Mouse (Mus musculus) MEL (cell line): ENCODE data around the gene Sema6d. TPM values are rescaled to one million over a fixed set of nuclear protein-coding genes. Genes with fewer than 3 reads are reported as not detected.

ENCODE experiments used
- DNase-seq: peaks from one replicate; pipeline ENCODE4 v3.0.0; 2011; ENCODE audit warnings: low read depth, low spot score
- H3K27ac ChIP-seq: 2 replicates; pipeline ENCODE4 v1.5.1; 2012; ENCODE audit warnings: low read depth, mild to moderate bottlenecking, control low read depth, low read length, moderate library complexity; ENCODE audit not compliant: control insufficient read depth
- H3K27me3 ChIP-seq, 2 experiments: fragments of 150-350 bp in 1 of 2; sonication (generic) in 1 of 2; 2 replicates each; pipeline ENCODE4 v1.6.1; 2012; ENCODE audit warnings: low read length in 2 of 2, mild to moderate bottlenecking in 2 of 2, improper control_type of control experiment in 1 of 2, moderate library complexity in 1 of 2; ENCODE audit not compliant: insufficient read depth in 2 of 2, control insufficient read depth in 1 of 2
- H3K36me3 ChIP-seq, 2 experiments: 2 replicates each; pipeline ENCODE4 v1.6.1; 2012 to 2014; ENCODE audit warnings: low read length in 2 of 2, improper control_type of control experiment in 1 of 2, inconsistent platforms in 1 of 2, mild to moderate bottlenecking in 1 of 2; ENCODE audit not compliant: insufficient read depth in 2 of 2, control insufficient read depth in 1 of 2
- H3K4me1 ChIP-seq, 2 experiments: fragments of 150-350 bp in 1 of 2; sonication (generic) in 1 of 2; 2 replicates each; pipeline ENCODE4 v1.6.1; 2012; ENCODE audit warnings: low read length in 2 of 2, improper control_type of control experiment in 1 of 2, mild to moderate bottlenecking in 1 of 2; ENCODE audit not compliant: insufficient read depth in 2 of 2, control insufficient read depth in 1 of 2
- H3K4me3 ChIP-seq, 2 experiments: fragments of 150-350 bp in 1 of 2; sonication (generic) in 1 of 2; 2 replicates each; pipeline ENCODE4 v1.5.1; 2012; ENCODE audit warnings: low read depth in 2 of 2, low read length in 2 of 2, mild to moderate bottlenecking in 2 of 2, moderate library complexity in 2 of 2, control low read depth in 1 of 2, improper control_type of control experiment in 1 of 2; ENCODE audit not compliant: control insufficient read depth in 1 of 2, insufficient read depth in 1 of 2
- H3K79me2 ChIP-seq: 2 replicates; pipeline ENCODE4 v1.6.1; 2012; ENCODE audit warnings: mild to moderate bottlenecking, low read length, moderate library complexity; ENCODE audit not compliant: control insufficient read depth, poor library complexity, insufficient read depth
- H3K9ac ChIP-seq: 2 replicates; pipeline ENCODE4 v1.6.1; 2012; ENCODE audit warnings: low read depth, mild to moderate bottlenecking, control low read depth, low read length, moderate library complexity; ENCODE audit not compliant: control insufficient read depth, poor library complexity, severe bottlenecking
- H3K9me3 ChIP-seq: fragments of 150-350 bp; sonication (generic); replicated peaks from 2 replicates; pipeline ENCODE4 v1.6.1; 2012; ENCODE audit warnings: mild to moderate bottlenecking, low read length, improper control_type of control experiment, moderate library complexity; ENCODE audit not compliant: insufficient read depth
- BHLHE40 ChIP-seq: IDR thresholded peaks from 2 replicates; pipeline ENCODE4 v1.6.1; 2012; ENCODE audit warnings: low read depth, mild to moderate bottlenecking, inconsistent platforms, low read length, improper control_type of control experiment, borderline replicate concordance
- CHD1 ChIP-seq: IDR thresholded peaks from 2 replicates; pipeline ENCODE4 v1.6.1; 2012; ENCODE audit warnings: low read depth, mild to moderate bottlenecking, inconsistent platforms, low read length, improper control_type of control experiment
- CHD2 ChIP-seq: IDR thresholded peaks from 2 replicates; pipeline ENCODE4 v1.6.1; 2011; ENCODE audit warnings: low read length, improper control_type of control experiment
- CTCF ChIP-seq, 3 experiments: IDR thresholded peaks in 2 of 3; conservative IDR thresholded peaks in 1 of 3; 2 replicates each; pipeline ENCODE4 v1.5.1; 2011 to 2012; ENCODE audit warnings: low read length in 3 of 3, low read depth in 2 of 3, mild to moderate bottlenecking in 2 of 3, improper control_type of control experiment in 1 of 3, inconsistent platforms in 1 of 3, mixed read lengths in 1 of 3, moderate library complexity in 1 of 3; ENCODE audit not compliant: control insufficient read depth in 1 of 3, insufficient read depth in 1 of 3, poor library complexity in 1 of 3, severe bottlenecking in 1 of 3
- E2F4 ChIP-seq: IDR thresholded peaks from 2 replicates; pipeline ENCODE4 v1.6.1; 2011; ENCODE audit warnings: low read depth, low read length, improper control_type of control experiment, borderline replicate concordance
- ELF1 ChIP-seq: IDR thresholded peaks from 2 replicates; pipeline ENCODE4 v1.6.1; 2014; ENCODE audit warnings: low read depth, mild to moderate bottlenecking, inconsistent platforms, low read length, improper control_type of control experiment, moderate library complexity
- ETS1 ChIP-seq: IDR thresholded peaks from 2 replicates; pipeline ENCODE4 v1.6.1; 2012; ENCODE audit warnings: low read depth, mild to moderate bottlenecking, inconsistent platforms, low read length, improper control_type of control experiment, moderate library complexity
- GABPA ChIP-seq: IDR thresholded peaks from 2 replicates; pipeline ENCODE4 v1.6.1; 2012; ENCODE audit warnings: low read depth, mild to moderate bottlenecking, inconsistent platforms, low read length, improper control_type of control experiment, moderate library complexity
- GATA1 ChIP-seq: IDR thresholded peaks from 2 replicates; pipeline ENCODE4 v1.6.1; 2011; ENCODE audit warnings: low read depth, low read length, improper control_type of control experiment
- HCFC1 ChIP-seq: IDR thresholded peaks from 2 replicates; pipeline ENCODE4 v1.6.1; 2012; ENCODE audit warnings: low read depth, mild to moderate bottlenecking, inconsistent platforms, low read length, improper control_type of control experiment, moderate library complexity
- JUND ChIP-seq: IDR thresholded peaks from 2 replicates; pipeline ENCODE4 v1.6.1; 2011; ENCODE audit warnings: low read depth, mild to moderate bottlenecking, improper control_type of control experiment, low read length
- MAX ChIP-seq: IDR thresholded peaks from 2 replicates; pipeline ENCODE4 v1.6.1; 2011; ENCODE audit warnings: low read length, improper control_type of control experiment
- MAZ ChIP-seq: IDR thresholded peaks from 2 replicates; pipeline ENCODE4 v1.6.1; 2012; ENCODE audit warnings: low read depth, mild to moderate bottlenecking, inconsistent platforms, low read length, improper control_type of control experiment
- MEF2A ChIP-seq: IDR thresholded peaks from 2 replicates; pipeline ENCODE4 v1.6.1; 2014; ENCODE audit warnings: low read depth, mild to moderate bottlenecking, inconsistent platforms, low read length, improper control_type of control experiment; ENCODE audit not compliant: poor library complexity, insufficient replicate concordance, severe bottlenecking; ENCODE audit errors: extremely low read depth
- MYB ChIP-seq: IDR thresholded peaks from 2 replicates; pipeline ENCODE4 v1.6.1; 2011; ENCODE audit warnings: mild to moderate bottlenecking, low read depth, low read length, improper control_type of control experiment
- MYC ChIP-seq: IDR thresholded peaks from 2 replicates; pipeline ENCODE4 v1.6.1; 2011; ENCODE audit warnings: low read depth, mild to moderate bottlenecking, low read length, improper control_type of control experiment, moderate library complexity
- NELFE ChIP-seq: IDR thresholded peaks from 2 replicates; pipeline ENCODE4 v1.6.1; 2011; ENCODE audit warnings: low read depth, low read length, improper control_type of control experiment
- NRF1 ChIP-seq: IDR thresholded peaks from 2 replicates; pipeline ENCODE4 v1.6.1; 2014; ENCODE audit warnings: low read depth, mild to moderate bottlenecking, inconsistent platforms, low read length, improper control_type of control experiment, moderate library complexity; ENCODE audit not compliant: poor library complexity, insufficient read depth, severe bottlenecking
- POLR2A ChIP-seq, 2 experiments: IDR thresholded peaks; 2 replicates each; pipeline ENCODE4 v1.6.1; 2011 to 2012; ENCODE audit warnings: low read length in 2 of 2, mild to moderate bottlenecking in 2 of 2, control low read depth in 1 of 2, improper control_type of control experiment in 1 of 2, low read depth in 1 of 2, moderate library complexity in 1 of 2; ENCODE audit not compliant: control insufficient read depth in 1 of 2, insufficient read depth in 1 of 2, poor library complexity in 1 of 2
- POLR2AphosphoS2 ChIP-seq: IDR thresholded peaks from 2 replicates; pipeline ENCODE4 v1.6.1; 2011; ENCODE audit warnings: low read length, improper control_type of control experiment
- POLR2AphosphoS5 ChIP-seq: IDR thresholded peaks from 2 replicates; pipeline ENCODE4 v1.6.1; 2012; ENCODE audit warnings: low read depth, borderline replicate concordance, mild to moderate bottlenecking, inconsistent platforms, low read length, moderate library complexity, mixed read lengths
- RAD21 ChIP-seq: IDR thresholded peaks from 2 replicates; pipeline ENCODE4 v1.6.1; 2011; ENCODE audit warnings: mild to moderate bottlenecking, low read depth, low read length, improper control_type of control experiment
- SMC3 ChIP-seq: IDR thresholded peaks from 2 replicates; pipeline ENCODE4 v1.6.1; 2011; ENCODE audit warnings: low read depth, low read length, improper control_type of control experiment
- TAL1 ChIP-seq: IDR thresholded peaks from 2 replicates; pipeline ENCODE4 v1.6.1; 2012; ENCODE audit warnings: mild to moderate bottlenecking, inconsistent platforms, low read length, moderate library complexity, mixed read lengths
- TBP ChIP-seq: IDR thresholded peaks from 2 replicates; pipeline ENCODE4 v1.8.0; 2011; ENCODE audit warnings: low read depth, low read length, improper control_type of control experiment
- TCF12 ChIP-seq: IDR thresholded peaks from 2 replicates; pipeline ENCODE4 v1.6.1; 2014; ENCODE audit warnings: low read depth, mild to moderate bottlenecking, inconsistent platforms, low read length, improper control_type of control experiment, moderate library complexity
- UBTF ChIP-seq: IDR thresholded peaks from 2 replicates; pipeline ENCODE4 v1.6.1; 2012; ENCODE audit warnings: low read depth, mild to moderate bottlenecking, inconsistent platforms, low read length, improper control_type of control experiment, moderate library complexity, borderline replicate concordance; ENCODE audit not compliant: insufficient read depth
- USF2 ChIP-seq, 2 experiments: IDR thresholded peaks; 2 replicates each; pipeline ENCODE4 v1.6.1; 2011 to 2012; ENCODE audit warnings: improper control_type of control experiment in 2 of 2, low read length in 2 of 2, borderline replicate concordance in 1 of 2, inconsistent platforms in 1 of 2, low read depth in 1 of 2, mild to moderate bottlenecking in 1 of 2; ENCODE audit not compliant: insufficient read depth in 1 of 2
- ZC3H11A ChIP-seq: IDR thresholded peaks from 2 replicates; pipeline ENCODE4 v1.6.1; 2012; ENCODE audit warnings: low read depth, mild to moderate bottlenecking, inconsistent platforms, low read length, improper control_type of control experiment
- ZKSCAN1 ChIP-seq: IDR thresholded peaks from 2 replicates; pipeline ENCODE4 v1.6.1; 2012; ENCODE audit warnings: low read depth, mild to moderate bottlenecking, inconsistent platforms, low read length, improper control_type of control experiment, moderate library complexity
- ZNF384 ChIP-seq: IDR thresholded peaks from 2 replicates; pipeline ENCODE4 v1.6.1; 2012; ENCODE audit warnings: low read depth, mild to moderate bottlenecking, inconsistent platforms, low read length, improper control_type of control experiment
- polyA plus RNA-seq, 2 experiments: library from polyadenylated mRNA; stranded (reverse) in 1 of 2; unstranded in 1 of 2; fragments of >175 nt in 1 of 2; fragments of >200 nt in 1 of 2; gene quantifications; 2 replicates each; pipeline versions ENCODE4 v1.2.1 to v1.2.4; 2012; ENCODE audit warnings: low replicate concordance in 2 of 2, low read depth in 1 of 2; ENCODE audit not compliant: insufficient read length in 2 of 2, insufficient read depth in 1 of 2, missing spikeins in 1 of 2
- total RNA-seq: library from RNA; depleted of rRNA; stranded (reverse); fragments of 300-350 nt; gene quantifications from 2 replicates; pipeline ENCODE4 v1.2.3, GENCODE M21; 2012

Gene Sema6d
- total and polyA plus RNA-seq, 3 experiments: not detected

- Histone ChIP-seq H3K79me2 (no peaks in the 10 kb centered on the region), H3K9me3 (no peaks in the 10 kb centered on the region), H3K27me3 (no peaks in the 10 kb centered on the region), H3K4me3 (no peak overlapping the region), H3K27ac (no peak overlapping the region), H3K9ac (no peak overlapping the region)
- TF ChIP-seq GATA1 (no peak), UBTF (no peak), NRF1 (no peak), NELFE (no peak), POLR2AphosphoS2 (no peak), POLR2AphosphoS5 (no peak), MYB (no peak), SMC3 (no peak), E2F4 (no peak)
- TF ChIP-seq, all 39 proteins: peak for 0
- Histone ChIP-seq H3K4me1 (no peaks in the 10 kb centered on the region), H3K36me3 (no peaks in the 10 kb centered on the region)
- no peak for DNase-seq
Observed at GRCm38 (mm10) chr2:124277492-124277891, 187.7 kb downstream of the Sema6d start.

DNA sequence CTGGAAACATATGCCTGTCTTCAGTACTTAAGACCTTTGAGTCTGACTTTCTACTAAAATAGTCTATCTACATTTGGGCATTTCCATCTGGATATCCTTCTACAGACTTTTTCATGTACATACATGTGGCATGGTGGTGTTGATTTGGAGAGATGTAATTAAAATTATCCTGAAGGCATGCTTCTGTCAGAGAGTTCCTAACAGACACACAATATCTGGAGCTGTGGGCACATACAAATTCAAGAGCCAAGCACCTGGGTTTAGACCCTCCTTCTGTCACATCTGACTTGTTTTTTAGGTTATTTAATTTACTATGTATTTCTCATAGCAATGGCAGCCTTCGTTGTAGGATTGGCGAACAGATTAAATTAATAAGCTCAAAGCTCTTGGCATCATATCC lies 195.3 kb downstream of the Sema6d start:
- DNase-seq: no peak

GRCm38 (mm10) chr2:124289356-124289755 lies 199.6 kb downstream of the Sema6d start:
- Histone ChIP-seq H3K4me3 (no peak overlapping the region), H3K9me3 (no peaks in the 10 kb centered on the region), H3K79me2 (no peaks in the 10 kb centered on the region), H3K27ac (no peak overlapping the region), H3K4me1 (no peaks in the 10 kb centered on the region), H3K36me3 (no peaks in the 10 kb centered on the region), H3K9ac (no peak overlapping the region), H3K27me3 (no peaks in the 10 kb centered on the region)
- DNase-seq: no peak
- TF ChIP-seq ELF1 (no peak), BHLHE40 (no peak), TAL1 (no peak), POLR2A (IDR thresholded peaks at IDR 0.05; ENCODE audit: control insufficient read depth in 1 of 2, insufficient read depth in 1 of 2, low read depth in 1 of 2, low read length in 2 of 2, poor library complexity in 1 of 2) (no peak), ZNF384 (no peak), MYC (no peak), CTCF (IDR thresholded peaks at IDR 0.05 in 2 of 3, conservative IDR thresholded peaks at IDR 0.05 in 1 of 3; ENCODE audit: control insufficient read depth in 1 of 3, insufficient read depth in 1 of 3, low read depth in 2 of 3, low read length in 3 of 3, poor library complexity in 1 of 3, severe bottlenecking in 1 of 3) (no peak), NRF1 (no peak), MEF2A (no peak), CHD1 (no peak), MAX (no peak), NELFE (no peak), HCFC1 (no peak), GATA1 (no peak), TBP (no peak), MAZ (no peak)

More for the DNA sequence above, 195.3 kb downstream of the Sema6d start:
- Histone ChIP-seq H3K27ac (no peak overlapping the region), H3K4me1 (no peaks in the 10 kb centered on the region), H3K9me3 (no peaks in the 10 kb centered on the region), H3K27me3 (no peaks in the 10 kb centered on the region), H3K36me3 (no peaks in the 10 kb centered on the region), H3K9ac (no peak overlapping the region), H3K79me2 (no peaks in the 10 kb centered on the region), H3K4me3 (no peak overlapping the region)
- TF ChIP-seq RAD21: no peak
- no peak for TF ChIP-seq TBP
- no peak for TF ChIP-seq ZC3H11A
- TF ChIP-seq CHD2: no peak
- TF ChIP-seq ETS1: no peak
- TF ChIP-seq JUND: no peak
- TF ChIP-seq CHD1: no peak
- no peak for TF ChIP-seq ZKSCAN1
- no peak for TF ChIP-seq MAZ
- no peak for TF ChIP-seq BHLHE40
- TF ChIP-seq MAX: no peak
- no peak for TF ChIP-seq GABPA
- no peak for TF ChIP-seq USF2 (IDR thresholded peaks at IDR 0.05; ENCODE audit: borderline replicate concordance in 1 of 2, insufficient read depth in 1 of 2, low read depth in 1 of 2, low read length in 2 of 2)
- no peak for TF ChIP-seq NELFE
- TF ChIP-seq TCF12: no peak
